Mouse (Mus musculus) cortical plate, adult 2 months (tissue): ENCODE measurements around the gene Cd4.

Source experiments
- CTCF ChIP-seq: fragments of 200-500 bp; IDR thresholded peaks from 2 replicates; pipeline ENCODE4 v1.5.1; 2011; ENCODE audit warnings: mild to moderate bottlenecking, control low read depth, low read length; ENCODE audit not compliant: insufficient read depth; ENCODE audit errors: extremely low read depth
- POLR2A ChIP-seq: fragments of 200-500 bp; IDR thresholded peaks from 2 replicates; pipeline ENCODE4 v1.6.1; 2011; ENCODE audit warnings: mild to moderate bottlenecking, low read length, control low read depth; ENCODE audit not compliant: insufficient read depth; ENCODE audit errors: extremely low read depth

DNA sequence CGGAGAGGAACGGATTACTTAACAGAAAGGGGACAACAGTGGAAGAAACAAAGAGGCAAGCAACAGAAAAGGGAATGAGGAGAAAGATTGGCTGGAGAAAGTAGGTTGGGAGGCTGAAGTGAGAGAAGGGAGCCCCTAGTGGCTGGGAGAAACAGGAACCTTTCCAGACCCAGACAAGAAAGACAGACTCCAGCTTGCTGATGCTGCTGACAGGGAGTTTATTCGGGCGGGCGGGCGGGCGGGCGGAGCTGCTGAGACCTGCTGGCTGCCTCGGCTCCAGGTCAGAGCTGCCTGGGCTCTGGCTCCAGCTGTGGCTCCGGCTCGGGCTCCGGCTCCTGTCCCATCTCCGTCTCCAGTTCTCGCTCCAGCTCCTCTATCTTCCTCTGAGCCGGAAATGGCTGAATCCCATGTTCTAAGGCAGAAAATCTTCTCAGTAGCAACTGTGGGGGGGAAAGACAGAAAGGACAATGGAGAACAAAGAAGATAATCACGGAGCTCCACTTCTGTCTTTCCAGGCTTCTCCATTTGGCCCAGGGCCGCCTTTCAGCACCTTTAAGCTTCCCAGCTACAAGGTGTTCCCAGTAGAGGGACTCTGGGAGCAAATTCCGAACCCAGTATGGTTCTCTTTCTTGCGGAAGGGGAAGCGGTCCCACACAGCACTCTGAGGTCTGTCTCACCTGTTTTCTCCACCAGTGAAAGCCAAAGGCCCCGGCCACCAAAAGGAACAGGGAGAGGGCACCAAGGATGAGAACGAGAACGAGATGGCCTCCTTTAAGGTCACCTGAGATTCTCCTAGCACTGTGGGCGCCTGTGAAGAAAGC lies 16.4 kb upstream of the Cd4 start:
- TF ChIP-seq POLR2A (peak; percentile 54), CTCF (peak; percentile 63)
